Mouse (Mus musculus) hindbrain, embryonic 14.5 days (tissue): ENCODE measurements at regions not wholly inside any gene's neighbourhood (a gene's known extent, or its start where the extent isn't known, plus 50 kb on each side); places are given as distances from the start of the nearest gene placed in this dataset.

ENCODE experiments used
- ATAC-seq: fragments of 200-750 bp; cut with Nextera tagmentation; 2 replicates; pipeline ENCODE4 v1.8.0; 2017; ENCODE audit warnings: moderate number of reproducible peaks, mild to moderate bottlenecking, moderate TSS enrichment, moderate library complexity; ENCODE audit not compliant: low FRiP score
- DNase-seq: peaks from one replicate; pipeline ENCODE4 v3.0.0-alpha.2; 2015; ENCODE audit warnings: low spot score
- H3K27ac ChIP-seq: fragments of 300-500 bp; sonication (generic); 2 replicates; pipeline ENCODE4 v1.5.1; 2014; ENCODE audit warnings: mild to moderate bottlenecking, moderate library complexity
- H3K27me3 ChIP-seq: fragments of 300-500 bp; sonication (generic); 2 replicates; pipeline ENCODE4 v1.6.1; 2014; ENCODE audit warnings: mild to moderate bottlenecking, low read length, mixed read lengths; ENCODE audit not compliant: control insufficient read depth, insufficient read depth
- H3K36me3 ChIP-seq: fragments of 300-500 bp; sonication (generic); replicated peaks from 2 replicates; pipeline ENCODE4 v1.6.1; 2014; ENCODE audit not compliant: control insufficient read depth, insufficient read depth
- H3K4me1 ChIP-seq: fragments of 300-500 bp; sonication (generic); replicated peaks from 2 replicates; pipeline ENCODE4 v1.6.1; 2014; ENCODE audit warnings: antibody characterized with exemption, low read length, mixed read lengths; ENCODE audit not compliant: control insufficient read depth, insufficient read depth
- H3K4me2 ChIP-seq: fragments of 300-500 bp; sonication (generic); replicated peaks from 2 replicates; pipeline ENCODE4 v1.6.1; 2014; ENCODE audit warnings: mild to moderate bottlenecking, moderate library complexity
- H3K4me3 ChIP-seq: fragments of 300-500 bp; sonication (generic); replicated peaks from 2 replicates; pipeline ENCODE4 v1.5.1; 2014; ENCODE audit warnings: mild to moderate bottlenecking, low read length
- H3K9ac ChIP-seq: fragments of 300-500 bp; sonication (generic); 2 replicates; pipeline ENCODE4 v1.6.1; 2014
- H3K9me3 ChIP-seq: fragments of 300-500 bp; sonication (generic); 2 replicates; pipeline ENCODE4 v1.6.1; 2016; ENCODE audit warnings: low read length; ENCODE audit not compliant: control insufficient read depth
- WGBS: fragments of 180-500 bp; shearing (Covaris S2); extraction: QIAGEN DNeasy Blood & Tissue Kit; methylation state at CpG from one replicate; pipeline ENCODE4 v1.1.7; 2014; 5-methylcytosine and 5-hydroxymethylcytosine counted together

- Histone ChIP-seq H3K27me3 (no peaks in the 10 kb centered on the region), H3K36me3 (no peaks in the 10 kb centered on the region), H3K27ac (no peak overlapping the region), H3K4me1 (no peaks in the 10 kb centered on the region), H3K4me2 (no peak overlapping the region), H3K4me3 (no peak overlapping the region), H3K9me3 (no peaks in the 10 kb centered on the region), H3K9ac (no peak overlapping the region)
- DNase-seq = no peak
- ATAC-seq = no peak
Measured at GRCm38 (mm10) chr9:89858005-89858404, 51.7 kb upstream of the Rasgrf1 start.

GRCm38 (mm10) chr9:89850491-89851282 lies 59.0 kb upstream of the Rasgrf1 start:
- no peak for DNase-seq
- H3K27me3 ChIP-seq = no peaks in the 10 kb centered on the region
- no peak overlapping the region for H3K27ac ChIP-seq
- no peaks in the 10 kb centered on the region for H3K36me3 ChIP-seq
- H3K9me3 ChIP-seq = no peaks in the 10 kb centered on the region
- no peak overlapping the region for H3K4me2 ChIP-seq
- H3K4me3 ChIP-seq = no peak overlapping the region
- no peaks in the 10 kb centered on the region for H3K4me1 ChIP-seq
- no peak for ATAC-seq
- H3K9ac ChIP-seq = no peak overlapping the region
- WGBS = 79% methylated on average over 10 of the region's 10 CpGs

- no peaks in the 10 kb centered on the region for H3K27me3 ChIP-seq
- no peak overlapping the region for H3K9ac ChIP-seq
- DNase-seq = no peak
- H3K4me3 ChIP-seq = no peak overlapping the region
- no peak overlapping the region for H3K27ac ChIP-seq
- H3K4me2 ChIP-seq = no peak overlapping the region
- no peaks in the 10 kb centered on the region for H3K4me1 ChIP-seq
- 75% methylated on average over 3 of the region's 3 CpGs for WGBS
- H3K9me3 ChIP-seq = no peaks in the 10 kb centered on the region
- no peak for ATAC-seq
- no peaks in the 10 kb centered on the region for H3K36me3 ChIP-seq
Measured at GRCm38 (mm10) chr9:89849947-89850346, 59.8 kb upstream of the Rasgrf1 start.

- ATAC-seq (peak; percentile 47; the same call in 1 of the 2 replicates), DNase-seq (no peak)
- Histone ChIP-seq H3K36me3 (no peaks in the 10 kb centered on the region), H3K4me1 (no peaks in the 10 kb centered on the region), H3K9me3 (no peaks in the 10 kb centered on the region), H3K4me3 (no peak overlapping the region), H3K9ac (no peak overlapping the region), H3K27me3 (no peaks in the 10 kb centered on the region), H3K27ac (no peak overlapping the region), H3K4me2 (no peak overlapping the region)
- WGBS = 77% methylated on average over 3 of the region's 3 CpGs
Measured at GRCm38 (mm10) chr9:89848571-89848970, 61.1 kb upstream of the Rasgrf1 start.

GRCm38 (mm10) chr9:89846973-89847372 lies 62.7 kb upstream of the Rasgrf1 start:
- Histone ChIP-seq H3K36me3 (no peaks in the 10 kb centered on the region), H3K27ac (no peak overlapping the region), H3K27me3 (no peaks in the 10 kb centered on the region), H3K9me3 (no peaks in the 10 kb centered on the region), H3K4me2 (no peak overlapping the region), H3K9ac (no peak overlapping the region), H3K4me1 (no peaks in the 10 kb centered on the region), H3K4me3 (no peak overlapping the region)
- DNase-seq (no peak), ATAC-seq (no peak)

GRCm38 (mm10) chr9:89842776-89843089 lies 67.0 kb upstream of the Rasgrf1 start:
- H3K4me3 ChIP-seq = no peak overlapping the region
- WGBS = 85% methylated on average over 8 of the region's 8 CpGs
- H3K4me1 ChIP-seq = no peaks in the 10 kb centered on the region
- DNase-seq = no peak
- H3K9me3 ChIP-seq = no peaks in the 10 kb centered on the region
- no peaks in the 10 kb centered on the region for H3K27me3 ChIP-seq
- no peak; the same call in 1 of the 2 replicates for ATAC-seq
- H3K4me2 ChIP-seq = no peak overlapping the region
- no peak overlapping the region for H3K9ac ChIP-seq
- no peaks in the 10 kb centered on the region for H3K36me3 ChIP-seq
- no peak overlapping the region for H3K27ac ChIP-seq

GRCm38 (mm10) chr9:89841866-89842775 lies 67.6 kb upstream of the Rasgrf1 start:
- H3K4me3 ChIP-seq = no peak overlapping the region
- H3K36me3 ChIP-seq = no peaks in the 10 kb centered on the region
- H3K4me1 ChIP-seq = no peaks in the 10 kb centered on the region
- DNase-seq = no peak
- no peaks in the 10 kb centered on the region for H3K27me3 ChIP-seq
- H3K4me2 ChIP-seq = no peak overlapping the region
- peak; percentile 68 for ATAC-seq
- 44% methylated on average over 12 of the region's 12 CpGs for WGBS
- H3K27ac ChIP-seq = no peak overlapping the region
- H3K9me3 ChIP-seq = no peaks in the 10 kb centered on the region
- H3K9ac ChIP-seq = no peak overlapping the region

- Histone ChIP-seq H3K36me3 (no peaks in the 10 kb centered on the region), H3K9ac (no peak overlapping the region), H3K4me1 (no peaks in the 10 kb centered on the region), H3K4me3 (no peak overlapping the region), H3K9me3 (no peaks in the 10 kb centered on the region), H3K27ac (no peak overlapping the region), H3K4me2 (no peak overlapping the region), H3K27me3 (no peaks in the 10 kb centered on the region)
- ATAC-seq = no peak
- DNase-seq = no peak
- WGBS = 50% methylated on average over 2 of the region's 2 CpGs
Measured at GRCm38 (mm10) chr9:89841371-89841770, 68.3 kb upstream of the Rasgrf1 start.

GRCm38 (mm10) chr9:89836454-89837245 lies 73.1 kb upstream of the Rasgrf1 start:
- Histone ChIP-seq H3K36me3 (no peaks in the 10 kb centered on the region), H3K4me3 (no peak overlapping the region), H3K27me3 (no peaks in the 10 kb centered on the region), H3K9me3 (no peaks in the 10 kb centered on the region), H3K4me2 (no peak overlapping the region), H3K4me1 (no peaks in the 10 kb centered on the region), H3K27ac (no peak overlapping the region), H3K9ac (no peak overlapping the region)
- DNase-seq = no peak
- ATAC-seq = no peak
- 80% methylated on average over 7 of the region's 7 CpGs for WGBS
